Mouse (Mus musculus) NIH3T3 (cell line): ENCODE measurements at regions not wholly inside any gene's neighbourhood (a gene's known extent, or its start where the extent isn't known, plus 50 kb on each side); places are given as distances from the start of the nearest gene placed in this dataset.

Source experiments
- DNase-seq: peaks from one replicate; pipeline ENCODE4 v3.0.0-alpha.2; 2012; ENCODE audit warnings: low read depth

GRCm38 (mm10) chr6:59713004-59713403, 286.9 kb upstream of the Gprin3 start:
- DNase-seq = no peak

GRCm38 (mm10) chr6:59684985-59685384, 258.9 kb upstream of the Gprin3 start:
- DNase-seq = no peak

GRCm38 (mm10) chr6:59667356-59667755, 241.3 kb upstream of the Gprin3 start:
- DNase-seq = peak; percentile 10
